Mouse (Mus musculus): ENCODE results near the gene Pdxdc1.
A peak's percentile ranks its signal among the peaks of the same experiment; 100 is the strongest.

Pdxdc1 gene

GRCm38 (mm10) chr16:13883094-13883774 lies 19.7 kb downstream of the Pdxdc1 start:
- no peak for DNase-seq (ENCODE audit: low spot score)

GRCm38 (mm10) chr16:13875483-13875882 lies 27.4 kb downstream of the Pdxdc1 start:
- DNase-seq (ENCODE audit: low spot score), result no peak

- peak; percentile 51 for DNase-seq (ENCODE audit: low spot score)
Observed at GRCm38 (mm10) chr16:13867910-13868514, 34.9 kb downstream of the Pdxdc1 start.

GRCm38 (mm10) chr16:13867406-13867805 lies 35.5 kb downstream of the Pdxdc1 start:
- DNase-seq (ENCODE audit: low spot score), result peak; percentile 47

GRCm38 (mm10) chr16:13866616-13867015 lies 36.3 kb downstream of the Pdxdc1 start:
- DNase-seq (ENCODE audit: low spot score), result no peak

GRCm38 (mm10) chr16:13866076-13866475 lies 36.9 kb downstream of the Pdxdc1 start:
- no peak for DNase-seq (ENCODE audit: low spot score)

- no peak for DNase-seq (ENCODE audit: low spot score)
Observed at GRCm38 (mm10) chr16:13853886-13854285, 49.0 kb downstream of the Pdxdc1 start.

- no peak for DNase-seq (ENCODE audit: low spot score)
Observed at GRCm38 (mm10) chr16:13851446-13851845, 51.5 kb downstream of the Pdxdc1 start.

- no peak for DNase-seq (ENCODE audit: low spot score)
Observed at GRCm38 (mm10) chr16:13848310-13848709, 54.6 kb downstream of the Pdxdc1 start.

GRCm38 (mm10) chr16:13846675-13847074 lies 56.3 kb downstream of the Pdxdc1 start:
- DNase-seq (ENCODE audit: low spot score), result no peak

GRCm38 (mm10) chr16:13845031-13845430 lies 57.9 kb downstream of the Pdxdc1 start:
- DNase-seq (ENCODE audit: low spot score), result no peak

- no peak for DNase-seq (ENCODE audit: low spot score)
Observed at GRCm38 (mm10) chr16:13840956-13841355, 62.0 kb downstream of the Pdxdc1 start.

GRCm38 (mm10) chr16:13840056-13840455 lies 62.9 kb downstream of the Pdxdc1 start:
- no peak for DNase-seq (ENCODE audit: low spot score)

GRCm38 (mm10) chr16:13834382-13834781 lies 68.5 kb downstream of the Pdxdc1 start:
- no peak for DNase-seq (ENCODE audit: low spot score)

- DNase-seq (ENCODE audit: low spot score), result no peak
Observed at GRCm38 (mm10) chr16:13831606-13832005, 71.3 kb downstream of the Pdxdc1 start.

- DNase-seq (ENCODE audit: low spot score), result no peak
Observed at GRCm38 (mm10) chr16:13830444-13830843, 72.5 kb downstream of the Pdxdc1 start.

GRCm38 (mm10) chr16:13826511-13826910 lies 76.4 kb downstream of the Pdxdc1 start:
- DNase-seq (ENCODE audit: low spot score), result no peak

GRCm38 (mm10) chr16:13825781-13826490 lies 77.0 kb downstream of the Pdxdc1 start:
- no peak for DNase-seq (ENCODE audit: low spot score)

GRCm38 (mm10) chr16:13820771-13821170 lies 82.2 kb downstream of the Pdxdc1 start:
- no peak for DNase-seq (ENCODE audit: low spot score)

- peak; percentile 23 for DNase-seq (ENCODE audit: low spot score)
Observed at GRCm38 (mm10) chr16:13819806-13820500, 83.0 kb downstream of the Pdxdc1 start.

GRCm38 (mm10) chr16:13819394-13819743 lies 83.6 kb downstream of the Pdxdc1 start:
- no peak for DNase-seq (ENCODE audit: low spot score)

GRCm38 (mm10) chr16:13818560-13819393 lies 84.2 kb downstream of the Pdxdc1 start, which contains the start of gene Ntan1:
Gene Ntan1, plus strand, starts transcription at chr16:13818845.
- DNase-seq (ENCODE audit: low spot score), result peak; percentile 97
